Mouse (Mus musculus) induced T-regulatory cell, adult 2 months (primary cell): ENCODE data around the gene Cd28.
A peak's percentile ranks its signal among the peaks of the same experiment; 100 is the strongest.

Experiments
- DNase-seq: peaks from one replicate; pipeline ENCODE4 v3.0.0-alpha.2; 2012; ENCODE audit warnings: low read depth

Cd28 gene

GRCm38 (mm10) chr1:60716567-60716966, at the start of gene Cd28:
Gene Cd28, plus strand, starts transcription at chr1:60716800.
- DNase-seq: no peak

GRCm38 (mm10) chr1:60667873-60668616, 48.6 kb upstream of the Cd28 start:
- no peak for DNase-seq

GRCm38 (mm10) chr1:60669048-60669447, 47.6 kb upstream of the Cd28 start:
- DNase-seq: no peak

GRCm38 (mm10) chr1:60669664-60670063, 46.9 kb upstream of the Cd28 start:
- DNase-seq: no peak

GRCm38 (mm10) chr1:60670172-60670571, 46.4 kb upstream of the Cd28 start:
- no peak for DNase-seq

GRCm38 (mm10) chr1:60683766-60684165, 32.8 kb upstream of the Cd28 start:
- no peak for DNase-seq

GRCm38 (mm10) chr1:60696115-60696895, 20.3 kb upstream of the Cd28 start:
- no peak for DNase-seq

- peak; percentile 61 for DNase-seq
These were observed 14.0 kb upstream of the Cd28 start for GRCm38 (mm10) chr1:60702641-60703040.

- no peak for DNase-seq
These were observed 3.4 kb upstream of the Cd28 start for GRCm38 (mm10) chr1:60713238-60713637.

GRCm38 (mm10) chr1:60715651-60716196, 876 bp upstream of the Cd28 start:
- no peak for DNase-seq

GRCm38 (mm10) chr1:60718580-60718979, 2.0 kb downstream of the Cd28 start:
- DNase-seq: no peak

- DNase-seq: no peak
These were observed 7.0 kb downstream of the Cd28 start for GRCm38 (mm10) chr1:60723555-60723954.

GRCm38 (mm10) chr1:60731940-60732339, 15.3 kb downstream of the Cd28 start:
- DNase-seq: no peak

GRCm38 (mm10) chr1:60735072-60735907, 18.7 kb downstream of the Cd28 start:
- DNase-seq: no peak

- DNase-seq: no peak
These were observed 19.3 kb downstream of the Cd28 start for GRCm38 (mm10) chr1:60735908-60736280.

GRCm38 (mm10) chr1:60744266-60744665, 27.7 kb downstream of the Cd28 start:
- DNase-seq: peak; percentile 60

GRCm38 (mm10) chr1:60745664-60746063, 29.1 kb downstream of the Cd28 start:
- DNase-seq: no peak

GRCm38 (mm10) chr1:60746153-60746552, 29.6 kb downstream of the Cd28 start:
- peak; percentile 95 for DNase-seq

- peak; percentile 71 for DNase-seq
These were observed 30.3 kb downstream of the Cd28 start for GRCm38 (mm10) chr1:60746856-60747255.

GRCm38 (mm10) chr1:60748286-60748685, 31.7 kb downstream of the Cd28 start:
- peak; percentile 69 for DNase-seq

- DNase-seq: peak; percentile 77
These were observed 32.3 kb downstream of the Cd28 start for GRCm38 (mm10) chr1:60748936-60749335.

- peak; percentile 80 for DNase-seq
These were observed 32.8 kb downstream of the Cd28 start for GRCm38 (mm10) chr1:60749346-60749840.
